Mouse (Mus musculus) C2C12 (cell line): Measurements from ENCODE around the gene Abcc6. TPM values are rescaled to one million over a fixed set of nuclear protein-coding genes. Genes with fewer than 3 reads are reported as not detected.

ENCODE experiments used
- H3K27me3 ChIP-seq: one replicate; pipeline ENCODE4 v1.6.1; 2011; ENCODE audit not compliant: control insufficient read depth, insufficient read depth, insufficient read length
- H3K36me3 ChIP-seq: one replicate; pipeline ENCODE4 v1.6.1; 2011; ENCODE audit not compliant: control insufficient read depth, insufficient read depth
- H3K4me3 ChIP-seq: one replicate; pipeline ENCODE4 v1.5.1; 2011; ENCODE audit warnings: mild to moderate bottlenecking, control low read depth; ENCODE audit not compliant: poor library complexity, insufficient read depth, severe bottlenecking
- H3K79me2 ChIP-seq: one replicate; pipeline ENCODE4 v1.6.1; 2011; ENCODE audit not compliant: control insufficient read depth, insufficient read depth
- H3K79me3 ChIP-seq: one replicate; pipeline ENCODE4 v1.6.1; 2011; ENCODE audit warnings: low read depth, control low read depth
- H3ac ChIP-seq: one replicate; pipeline ENCODE3; 2011; ENCODE audit warnings: low read depth; ENCODE audit not compliant: control insufficient read depth, insufficient read length
- CEBPB ChIP-seq: IDR thresholded peaks from one replicate; pipeline ENCODE4 v1.6.1; 2011; ENCODE audit warnings: low read depth, mild to moderate bottlenecking, control low read depth, moderate library complexity
- CTCF ChIP-seq: IDR thresholded peaks from one replicate; pipeline ENCODE4 v1.5.1; 2011; ENCODE audit not compliant: control insufficient read depth, insufficient read depth, insufficient read length
- FOSL1 ChIP-seq: IDR thresholded peaks from one replicate; pipeline ENCODE4 v1.8.0; 2011; ENCODE audit warnings: mild to moderate bottlenecking, low read length; ENCODE audit not compliant: poor library complexity, insufficient read depth, severe bottlenecking
- MAX ChIP-seq: IDR thresholded peaks from one replicate; pipeline ENCODE4 v1.6.1; 2011; ENCODE audit warnings: mild to moderate bottlenecking, control low read depth
- MYOD1 ChIP-seq: IDR thresholded peaks from one replicate; pipeline ENCODE4 v1.6.1; 2011; ENCODE audit warnings: low read depth; ENCODE audit not compliant: control insufficient read depth, insufficient read length
- MYOG ChIP-seq: IDR thresholded peaks from one replicate; pipeline ENCODE4 v1.6.1; 2011; ENCODE audit not compliant: control insufficient read depth, insufficient read length; ENCODE audit errors: extremely low read depth
- USF1 ChIP-seq: IDR thresholded peaks from one replicate; pipeline ENCODE4 v1.6.1; 2011; ENCODE audit warnings: low read depth, mild to moderate bottlenecking, control low read depth, moderate library complexity
- polyA plus RNA-seq: library from polyadenylated mRNA; unstranded; fragments of >200 nt; fragmentation: generic; extraction: Trizol; gene quantifications from one replicate; pipeline ENCODE4 v1.2.1, GENCODE M21; 2012; ENCODE audit warnings: missing spikeins

Abcc6 gene
- polyA plus RNA-seq, 1 experiment: not detected

GRCm38 (mm10) chr7:45981612-45982011 lies 48.5 kb downstream of the Abcc6 start:
- Histone ChIP-seq H3ac (no peak overlapping the region), H3K79me3 (no peaks in the 10 kb centered on the region), H3K27me3 (peaks cover 26% of the 10 kb centered on the region), H3K36me3 (no peaks in the 10 kb centered on the region), H3K79me2 (no peaks in the 10 kb centered on the region), H3K4me3 (no peak overlapping the region)
- no peak for TF ChIP-seq MAX
- TF ChIP-seq CEBPB: no peak
- no peak for TF ChIP-seq CTCF
- no peak for TF ChIP-seq MYOD1
- TF ChIP-seq FOSL1: no peak
- no peak for TF ChIP-seq USF1
- TF ChIP-seq MYOG: no peak

- Histone ChIP-seq H3K79me2 (no peaks in the 10 kb centered on the region), H3ac (no peak overlapping the region), H3K36me3 (no peaks in the 10 kb centered on the region), H3K79me3 (no peaks in the 10 kb centered on the region), H3K27me3 (peaks cover 6% of the 10 kb centered on the region), H3K4me3 (no peak overlapping the region)
- no peak for TF ChIP-seq CTCF
- no peak for TF ChIP-seq MAX
- TF ChIP-seq CEBPB: no peak
- no peak for TF ChIP-seq FOSL1
- no peak for TF ChIP-seq USF1
- no peak for TF ChIP-seq MYOD1
- TF ChIP-seq MYOG: no peak
These were observed 55.6 kb downstream of the Abcc6 start for GRCm38 (mm10) chr7:45974512-45974911.

DNA sequence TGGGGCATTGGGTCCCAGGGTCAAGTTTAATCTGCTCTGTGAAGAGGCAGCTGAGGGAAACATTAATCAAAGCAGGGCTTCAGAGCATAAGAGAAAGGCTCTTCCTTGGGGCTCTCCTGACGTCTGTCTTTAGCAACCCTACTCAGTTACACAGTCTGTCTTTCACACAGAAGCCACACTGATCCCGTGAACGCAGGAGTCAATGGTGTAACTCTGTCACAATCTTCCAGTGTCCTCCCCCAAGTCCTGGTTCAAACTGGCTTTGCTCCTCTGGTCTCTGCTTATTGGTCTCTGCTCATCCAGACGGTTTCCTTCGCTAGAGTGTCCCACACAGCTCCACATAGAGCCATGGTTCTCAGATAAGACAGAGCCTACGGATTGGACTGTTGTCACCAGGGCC lies 56.0 kb downstream of the Abcc6 start:
- Histone ChIP-seq H3K36me3 (no peaks in the 10 kb centered on the region), H3K79me2 (no peaks in the 10 kb centered on the region), H3K79me3 (no peaks in the 10 kb centered on the region), H3K27me3 (peaks cover 6% of the 10 kb centered on the region), H3K4me3 (no peak overlapping the region), H3ac (no peak overlapping the region)
- no peak for TF ChIP-seq USF1
- no peak for TF ChIP-seq CEBPB
- TF ChIP-seq MYOG: no peak
- TF ChIP-seq CTCF: no peak
- no peak for TF ChIP-seq MYOD1
- no peak for TF ChIP-seq FOSL1
- no peak for TF ChIP-seq MAX

GRCm38 (mm10) chr7:45973271-45973687 lies 56.8 kb downstream of the Abcc6 start:
- Histone ChIP-seq H3K27me3 (peaks cover 9% of the 10 kb centered on the region), H3K36me3 (no peaks in the 10 kb centered on the region), H3K79me3 (no peaks in the 10 kb centered on the region), H3K79me2 (no peaks in the 10 kb centered on the region), H3ac (no peak overlapping the region), H3K4me3 (no peak overlapping the region)
- TF ChIP-seq MAX (no peak), USF1 (peak; percentile 89)

DNA sequence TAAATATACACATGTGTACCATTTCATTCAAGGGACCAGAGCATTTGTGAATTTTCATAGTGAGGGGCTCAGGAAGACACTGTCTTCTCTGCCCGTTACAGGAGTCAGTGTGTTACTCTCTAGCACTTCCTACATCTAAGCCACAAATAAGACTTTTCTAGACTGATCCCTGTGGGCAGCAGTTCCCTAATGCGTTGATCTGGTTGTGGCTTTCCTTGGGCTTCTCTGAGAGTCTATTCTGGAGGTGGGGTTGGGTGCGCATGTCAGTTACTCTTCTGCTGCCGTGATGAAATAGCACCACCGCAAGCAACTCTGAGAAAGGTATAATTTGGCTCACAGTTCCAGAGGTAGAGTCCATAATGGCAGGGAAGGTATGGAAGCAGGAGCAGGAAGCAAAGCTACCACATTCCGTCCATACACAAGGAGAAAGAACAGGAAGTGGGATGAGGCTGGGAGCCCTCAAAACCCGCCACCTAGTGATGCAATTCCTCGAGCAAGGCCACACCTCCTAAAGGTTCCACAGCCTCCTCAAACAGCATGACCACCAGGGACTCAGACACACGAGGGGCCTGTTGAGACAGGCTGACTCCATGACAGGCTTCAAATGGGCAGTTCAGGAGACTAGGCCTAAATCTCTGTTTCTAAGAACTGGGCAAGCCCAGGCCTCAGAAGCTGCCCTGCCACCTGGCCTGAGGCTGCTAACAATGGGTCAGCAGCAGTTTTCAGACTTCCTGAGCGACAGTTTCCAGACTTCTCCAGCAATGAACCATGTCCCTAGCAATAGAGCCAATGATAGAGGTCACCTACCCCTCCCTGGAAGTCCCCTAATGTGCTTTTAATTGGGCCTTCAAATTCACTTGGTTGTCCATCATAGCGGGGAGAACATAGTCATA lies 58.0 kb downstream of the Abcc6 start:
- Histone ChIP-seq H3K36me3 (no peaks in the 10 kb centered on the region), H3K4me3 (no peak overlapping the region), H3K27me3 (peaks cover 13% of the 10 kb centered on the region), H3ac (no peak overlapping the region), H3K79me3 (no peaks in the 10 kb centered on the region), H3K79me2 (no peaks in the 10 kb centered on the region)
- TF ChIP-seq USF1: no peak
- TF ChIP-seq MAX: no peak
- no peak for TF ChIP-seq MYOG
- no peak for TF ChIP-seq CTCF
- no peak for TF ChIP-seq FOSL1
- TF ChIP-seq CEBPB: no peak
- TF ChIP-seq MYOD1: no peak

DNA sequence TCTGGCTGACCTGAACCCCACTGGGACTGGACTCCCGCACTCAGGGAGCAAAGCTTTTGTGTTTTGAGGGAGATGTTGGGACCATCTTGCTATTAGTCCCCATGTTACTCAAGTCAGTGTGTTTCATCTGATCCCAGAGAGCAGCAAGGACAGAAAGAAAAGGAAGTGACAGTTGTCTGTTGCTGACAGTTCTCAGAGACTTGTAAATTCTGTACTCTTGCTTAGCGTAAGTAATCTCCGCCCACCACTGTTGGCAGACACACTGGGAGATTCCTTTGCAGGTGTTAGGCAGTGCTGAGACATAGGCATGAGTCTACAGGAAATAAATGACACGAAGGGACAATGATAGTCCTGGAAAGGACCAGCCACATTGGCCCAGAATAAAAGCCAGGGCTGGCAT lies 73.5 kb downstream of the Abcc6 start:
- Histone ChIP-seq H3K79me3 (no peaks in the 10 kb centered on the region), H3K36me3 (no peaks in the 10 kb centered on the region), H3ac (peak overlapping the region; percentile 41), H3K79me2 (no peaks in the 10 kb centered on the region), H3K4me3 (peak overlapping the region; percentile 21), H3K27me3 (no peaks in the 10 kb centered on the region)
- TF ChIP-seq MAX (no peak), CEBPB (no peak), MYOG (no peak), USF1 (no peak), CTCF (no peak), FOSL1 (no peak)
